In the genomic region with DNA sequence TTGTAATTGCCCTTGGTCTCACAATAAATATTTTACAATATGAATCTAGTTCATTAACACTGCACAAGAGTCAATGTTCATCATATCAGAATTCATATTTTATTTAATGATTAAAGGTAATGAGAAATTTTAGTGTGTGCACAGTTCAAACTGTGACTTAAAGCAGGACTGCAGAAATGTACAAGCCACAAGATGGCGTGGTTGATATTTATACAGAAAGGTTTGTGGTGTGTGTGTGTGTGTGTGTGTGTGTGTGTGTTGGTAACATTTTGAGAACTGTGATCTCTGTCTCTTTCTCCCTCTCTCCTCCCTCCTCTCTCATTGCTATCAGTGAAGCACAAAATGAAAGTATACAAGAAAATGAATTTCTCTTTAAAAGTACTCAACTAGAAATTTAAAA, we compare ENCODE assay signal across 8 mouse cellular contexts. TPM values are rescaled to one million over a fixed set of nuclear protein-coding genes. Genes with fewer than 3 reads are reported as not detected.
DNase-seq lines count a peak whose midpoint lies in the region; ATAC-seq lines count a peak whose summit lies in the region.

No protein-coding gene starts in this region.

- ATAC-seq in liver, embryonic 12.5 days: no peak

- H3K4me2 ChIP-seq in liver, embryonic 12.5 days: no peak overlapping the region

- peak; percentile 41 for DNase-seq in kidney, adult 9 months
- DNase-seq in kidney, adult 18-20 months: no peak
- peak; percentile 24 for DNase-seq in NIH3T3 (ENCODE audit: low read depth)
- DNase-seq in cerebellum, postnatal 25 days: peak; percentile 60 to 83
- DNase-seq in layer of hippocampus, adult 8-10 months (ENCODE audit: low spot score in 2 of 2): peak; percentile 18 to 41
- DNase-seq in urinary bladder, postnatal 10 days (ENCODE audit: low spot score): no peak
- no peak for DNase-seq in urinary bladder, postnatal 4 days (ENCODE audit: low spot score in 2 of 2)

- 45% methylated on average over 1 of the region's 1 CpGs for WGBS in liver, embryonic 12.5 days (ENCODE audit: insufficient replicate concordance)

- no peaks in the 10 kb centered on the region for H3K9me3 ChIP-seq in liver, embryonic 12.5 days (replicated peaks)

- H3K4me1 ChIP-seq in liver, embryonic 12.5 days: no peaks in the 10 kb centered on the region

- H3K36me3 ChIP-seq in liver, embryonic 12.5 days: no peaks in the 10 kb centered on the region

- H3K9ac ChIP-seq in liver, embryonic 12.5 days: no peak overlapping the region

- no peaks in the 10 kb centered on the region for H3K27me3 ChIP-seq in liver, embryonic 12.5 days (replicated peaks)

- H3K4me3 ChIP-seq in liver, embryonic 12.5 days: no peak overlapping the region

- no peak overlapping the region for H3K27ac ChIP-seq in liver, embryonic 12.5 days

RNA-seq across cellular contexts. Expression of a gene that starts 22.5 kb away (rescaled TPM):
- total RNA-seq in layer of hippocampus, adult 8-10 months (2022): 100 to 1,000 TPM in 3 of 4 experiments, 10 to 100 TPM in 1; 97.6 to 107 (median 104) TPM
- polyA plus RNA-seq in liver, embryonic 12.5 days (2016; fragmentation: Nextera tagmentation; extraction: Ambion mirVana): 22.9 and 23.5 TPM in 2 replicates

RNA-seq across cellular contexts. Expression of a gene that starts 53.4 kb away (rescaled TPM):
- total RNA-seq in layer of hippocampus, adult 8-10 months (2022): 10 to 100 TPM; 41.4 to 60.5 (median 46.7) TPM
- polyA plus RNA-seq in liver, embryonic 12.5 days (2016; fragmentation: Nextera tagmentation; extraction: Ambion mirVana): 57.4 and 59.2 TPM in 2 replicates

Comparison
In these comparisons a context has a peak if more than half of its experiments do, and no peak if none do; other contexts are left out.
1. DNase-seq: peak in kidney, adult 9 months (single experiment), NIH3T3 (single experiment), cerebellum, postnatal 25 days (2 of 2) and layer of hippocampus, adult 8-10 months (2 of 2); none in kidney, adult 18-20 months (single experiment), urinary bladder, postnatal 10 days (single experiment) and urinary bladder, postnatal 4 days (0 of 2).